In the genomic region with DNA sequence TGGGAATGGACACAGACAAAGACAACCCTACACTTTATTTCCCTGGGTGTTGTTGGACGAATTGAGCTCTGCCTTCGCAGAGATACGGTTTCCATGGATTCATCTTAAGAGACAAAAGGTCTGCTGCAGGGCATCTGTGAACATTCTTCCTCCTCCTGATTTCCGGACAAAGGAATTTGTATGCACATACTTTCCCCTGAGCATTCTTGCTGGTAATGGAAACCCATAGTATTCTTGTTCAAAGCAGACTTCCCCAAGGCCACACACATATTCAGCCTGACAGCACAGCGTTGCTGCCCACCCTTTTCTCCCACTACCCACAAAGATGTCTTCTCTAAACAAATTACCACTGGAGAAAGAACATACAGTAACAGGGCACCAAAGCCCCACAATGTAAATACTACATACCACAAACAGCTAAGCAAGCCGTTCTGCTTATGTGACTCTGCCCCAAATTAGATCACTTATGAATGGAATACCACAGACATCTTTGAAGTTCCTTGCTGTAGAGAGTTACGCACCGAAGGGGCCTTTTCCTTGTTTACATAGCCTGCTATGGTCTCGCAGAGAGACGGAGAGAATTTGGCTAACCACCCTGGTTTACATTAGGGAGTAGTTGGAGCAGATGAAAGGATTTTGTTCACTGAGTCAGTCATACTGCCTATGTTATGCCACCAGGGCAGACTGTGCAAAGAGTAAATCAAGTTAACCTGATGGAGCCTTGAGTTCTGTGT, we compare ENCODE assay signal across 14 mouse cellular contexts.
DNase-seq lines count a peak whose midpoint lies in the region; ATAC-seq and TF ChIP-seq lines count a peak whose summit lies in the region.
"Had no signal": no experiment of that assay in that cellular context is flagged by ENCODE, and none has a peak within 500 bp of the region (broad histone marks: within the 10 kb centered on the region; RNA-seq: fewer than 3 reads in every experiment).

No protein-coding gene starts in this region.

- TF ChIP-seq CTCF in hindbrain, postnatal 0 days (IDR thresholded peaks at IDR 0.05; ENCODE audit: low read depth), result no peak

- no peak for ATAC-seq in limb, embryonic 11.5 days (ENCODE audit: insufficient number of reproducible peaks, low FRiP score, low TSS enrichment, low read depth)
- ATAC-seq in hindbrain, postnatal 0 days, result no peak
- 0 out of 2 replicates have a peak, but pooled peaks have one; percentile 18 for ATAC-seq in stomach, embryonic 14.5 days (ENCODE audit: insufficient number of reproducible peaks, insufficient read depth, low FRiP score, low read depth)

- no peak overlapping the region for H3K4me2 ChIP-seq in limb, embryonic 11.5 days (ENCODE audit: low read depth, severe bottlenecking)
- no peak overlapping the region for H3K4me2 ChIP-seq in hindbrain, postnatal 0 days (ENCODE audit: low read depth, low read length)
- H3K4me2 ChIP-seq in stomach, embryonic 14.5 days (replicated peaks; ENCODE audit: low read depth, low read length), result 0 out of 2 replicates have a peak overlapping the region, but pooled peaks have one; percentile 5
- H3K4me2 ChIP-seq: hindbrain, embryonic 15.5 days; neural tube, embryonic 13.5 days had no signal

- no peaks in the 10 kb centered on the region for H3K36me3 ChIP-seq in limb, embryonic 11.5 days (ENCODE audit: control insufficient read depth, insufficient read depth, low read length)
- H3K36me3 ChIP-seq in limb, embryonic 10.5 days, result no peaks in the 10 kb centered on the region
- no peaks in the 10 kb centered on the region for H3K36me3 ChIP-seq in hindbrain, postnatal 0 days (ENCODE audit: insufficient read depth, low read length)
- H3K36me3 ChIP-seq in stomach, embryonic 14.5 days (ENCODE audit: control insufficient read depth, insufficient read depth, low read length), result no peaks in the 10 kb centered on the region
- H3K36me3 ChIP-seq: hindbrain, embryonic 15.5 days; neural tube, embryonic 13.5 days had no signal

- H3K4me3 ChIP-seq in limb, embryonic 11.5 days (ENCODE audit: low read depth, low read length), result no peak overlapping the region
- no peak overlapping the region for H3K4me3 ChIP-seq in limb, embryonic 10.5 days
- no peak overlapping the region for H3K4me3 ChIP-seq in hindbrain, postnatal 0 days (ENCODE audit: low read length)
- no peak overlapping the region for H3K4me3 ChIP-seq in stomach, embryonic 14.5 days (ENCODE audit: low read depth, low read length)
- H3K4me3 ChIP-seq: hindbrain, embryonic 15.5 days; neural tube, embryonic 13.5 days had no signal

- no peaks in the 10 kb centered on the region for H3K27me3 ChIP-seq in limb, embryonic 11.5 days (ENCODE audit: control insufficient read depth, insufficient read depth, low read length)
- H3K27me3 ChIP-seq in limb, embryonic 10.5 days (ENCODE audit: low read depth, poor library complexity, severe bottlenecking), result no peaks in the 10 kb centered on the region
- H3K27me3 ChIP-seq in hindbrain, postnatal 0 days (ENCODE audit: insufficient read depth, low read length), result no peaks in the 10 kb centered on the region
- H3K27me3 ChIP-seq in stomach, embryonic 14.5 days (ENCODE audit: control insufficient read depth, insufficient read depth, low read length), result no peaks in the 10 kb centered on the region
- H3K27me3 ChIP-seq: hindbrain, embryonic 15.5 days; neural tube, embryonic 13.5 days had no signal

- peak; percentile 12 for DNase-seq in limb, embryonic 11.5 days (ENCODE audit: low spot score)
- DNase-seq in limb, embryonic 10.5 days (ENCODE audit: low spot score), result no peak
- peak; percentile 39 for DNase-seq in embryo, embryonic 10 days (ENCODE audit: low spot score)
- DNase-seq in hindbrain, postnatal 0 days (ENCODE audit: low spot score), result peak; percentile 15
- DNase-seq in right cerebral cortex, postnatal 4 days, result no peak
- DNase-seq in ovary, postnatal 10 days (ENCODE audit: low spot score), result no peak
- DNase-seq in layer of hippocampus, postnatal 14 days (ENCODE audit: low spot score in 2 of 2), result no peak
- DNase-seq: adrenal gland, postnatal 10 days; kidney, postnatal 4 days; thymus, adult 18-20 months had no signal

- 70% methylated on average over 10 of the region's 10 CpGs for WGBS in limb, embryonic 11.5 days
- WGBS in limb, embryonic 10.5 days, result 71% methylated on average over 10 of the region's 10 CpGs
- 34% methylated on average over 10 of the region's 10 CpGs for WGBS in hindbrain, postnatal 0 days
- WGBS in stomach, embryonic 14.5 days, result 11% methylated on average over 10 of the region's 10 CpGs

- no peak overlapping the region for H3K27ac ChIP-seq in limb, embryonic 11.5 days (replicated peaks; ENCODE audit: low read depth, low read length)
- no peak overlapping the region for H3K27ac ChIP-seq in limb, embryonic 10.5 days
- H3K27ac ChIP-seq in hindbrain, postnatal 0 days, result no peak overlapping the region
- H3K27ac ChIP-seq in stomach, embryonic 14.5 days (ENCODE audit: low read length), result peak overlapping the region; percentile 44; the same call in 1 of the 2 replicates
- H3K27ac ChIP-seq: hindbrain, embryonic 15.5 days; macrophage; neural tube, embryonic 13.5 days had no signal

- H3K4me1 ChIP-seq in limb, embryonic 11.5 days (ENCODE audit: control insufficient read depth, insufficient read depth, low read length), result no peaks in the 10 kb centered on the region
- H3K4me1 ChIP-seq in limb, embryonic 10.5 days, result peaks cover 11% of the 10 kb centered on the region; the same call in 1 of the 2 replicates
- no peaks in the 10 kb centered on the region for H3K4me1 ChIP-seq in hindbrain, postnatal 0 days (ENCODE audit: insufficient read depth, low read length)
- H3K4me1 ChIP-seq in stomach, embryonic 14.5 days (ENCODE audit: control insufficient read depth, insufficient read depth, low read length), result peaks cover 24% of the 10 kb centered on the region; the same call in 1 of the 2 replicates

- H3K9ac ChIP-seq in limb, embryonic 11.5 days (ENCODE audit: low read length), result no peak overlapping the region
- H3K9ac ChIP-seq in hindbrain, postnatal 0 days (replicated peaks; ENCODE audit: low read length), result no peak overlapping the region
- no peak overlapping the region for H3K9ac ChIP-seq in stomach, embryonic 14.5 days (replicated peaks; ENCODE audit: low read depth, low read length)
- H3K9ac ChIP-seq: hindbrain, embryonic 15.5 days; neural tube, embryonic 13.5 days had no signal

- no peaks in the 10 kb centered on the region for H3K9me3 ChIP-seq in limb, embryonic 11.5 days (ENCODE audit: control insufficient read depth, low read length)
- H3K9me3 ChIP-seq in limb, embryonic 10.5 days (replicated peaks), result no peaks in the 10 kb centered on the region
- H3K9me3 ChIP-seq in hindbrain, postnatal 0 days (ENCODE audit: low read length), result no peaks in the 10 kb centered on the region
- no peaks in the 10 kb centered on the region for H3K9me3 ChIP-seq in stomach, embryonic 14.5 days (ENCODE audit: control insufficient read depth, low read depth, low read length)
- H3K9me3 ChIP-seq: hindbrain, embryonic 15.5 days; neural tube, embryonic 13.5 days had no signal

Comparison
In these comparisons a context has a peak if more than half of its experiments do, and no peak if none do; other contexts are left out.
1. DNase-seq: peak in limb, embryonic 11.5 days (single experiment), embryo, embryonic 10 days (single experiment) and hindbrain, postnatal 0 days (single experiment); none in limb, embryonic 10.5 days (single experiment), right cerebral cortex, postnatal 4 days (single experiment), ovary, postnatal 10 days (single experiment) and layer of hippocampus, postnatal 14 days (0 of 2).